Mouse (Mus musculus) adrenal gland, adult 2 months (tissue): ENCODE data around the gene Kctd6. TPM values are rescaled to one million over a fixed set of nuclear protein-coding genes. Genes with fewer than 3 reads are reported as not detected.

ENCODE experiments used
- DNase-seq: peaks from one replicate; pipeline ENCODE4 v3.0.0; 2021
- polyA plus RNA-seq: library from polyadenylated mRNA; depleted of rRNA; stranded (reverse); fragments of >200 nt; gene quantifications from 2 replicates; pipeline ENCODE4 v1.2.3, GENCODE M21; 2012; rRNA removed
- total RNA-seq, 2 experiments: library from RNA; stranded (reverse); gene quantifications; 2 replicates each; pipeline ENCODE4 v1.2.3; 2021

Kctd6 gene
- total and polyA plus RNA-seq, 3 experiments, result 4.0 to 16.3 (median 14.3) TPM

DNA sequence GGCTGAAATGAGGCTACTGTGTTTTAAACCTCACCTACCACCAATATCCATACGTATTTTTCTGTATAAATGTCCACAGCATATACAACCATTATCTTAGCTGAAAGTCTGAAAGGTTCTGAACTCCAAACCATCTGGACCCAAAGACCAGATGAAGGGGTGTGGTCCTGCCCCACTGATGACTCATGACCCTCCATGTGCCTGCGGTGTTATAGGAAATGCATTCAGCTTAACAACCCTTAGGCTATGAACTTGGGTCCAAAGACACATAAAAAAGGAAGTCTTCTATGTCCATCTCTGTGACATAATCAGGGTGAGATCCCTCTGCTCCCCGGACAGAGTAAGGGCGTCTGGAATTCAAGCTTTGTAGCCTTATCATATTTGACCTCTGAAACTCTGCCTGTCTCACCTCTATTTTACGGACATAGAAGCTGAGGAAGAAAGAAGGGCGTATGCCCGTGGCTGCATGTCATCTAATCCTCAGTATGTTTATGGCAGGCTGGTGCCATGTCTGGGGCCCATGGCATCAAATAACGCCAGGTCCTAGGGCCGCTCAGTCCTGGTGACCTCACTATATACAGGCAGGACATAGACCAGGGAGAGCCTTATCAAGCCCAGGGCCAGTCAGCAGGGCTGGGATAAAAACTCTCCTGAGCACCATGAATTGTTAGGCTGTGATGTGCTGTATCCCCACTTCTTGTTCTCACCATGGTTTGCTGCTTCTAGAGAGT lies 36.4 kb downstream of the Kctd6 start:
- no peak for DNase-seq

DNA sequence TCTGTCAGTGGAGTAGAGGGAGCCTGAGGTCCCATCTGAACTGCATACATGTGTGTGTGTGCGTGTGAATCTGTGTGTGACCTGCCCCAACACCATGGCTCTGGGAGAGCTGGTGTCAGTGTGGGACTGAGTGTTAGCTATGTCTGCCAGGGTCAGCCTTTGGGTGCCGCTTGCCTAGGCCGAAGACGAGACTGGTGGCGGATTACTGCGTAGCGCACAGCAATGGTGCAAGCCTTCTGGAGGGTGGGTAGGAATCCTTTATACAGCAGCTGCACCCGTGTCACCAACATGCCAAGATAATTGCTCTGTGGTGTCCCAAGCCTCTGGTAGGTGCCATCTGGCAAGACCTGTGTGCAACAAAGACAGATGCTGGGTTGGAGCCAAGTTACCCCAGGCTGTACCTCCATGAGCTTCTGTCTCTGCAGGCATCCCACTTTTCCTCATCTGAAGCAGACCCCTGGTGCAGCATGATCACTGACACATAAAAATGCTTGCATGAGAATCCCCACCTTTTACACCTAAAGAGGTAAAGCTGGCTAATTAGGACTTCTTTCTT lies 37.5 kb downstream of the Kctd6 start:
- DNase-seq, result no peak

DNA sequence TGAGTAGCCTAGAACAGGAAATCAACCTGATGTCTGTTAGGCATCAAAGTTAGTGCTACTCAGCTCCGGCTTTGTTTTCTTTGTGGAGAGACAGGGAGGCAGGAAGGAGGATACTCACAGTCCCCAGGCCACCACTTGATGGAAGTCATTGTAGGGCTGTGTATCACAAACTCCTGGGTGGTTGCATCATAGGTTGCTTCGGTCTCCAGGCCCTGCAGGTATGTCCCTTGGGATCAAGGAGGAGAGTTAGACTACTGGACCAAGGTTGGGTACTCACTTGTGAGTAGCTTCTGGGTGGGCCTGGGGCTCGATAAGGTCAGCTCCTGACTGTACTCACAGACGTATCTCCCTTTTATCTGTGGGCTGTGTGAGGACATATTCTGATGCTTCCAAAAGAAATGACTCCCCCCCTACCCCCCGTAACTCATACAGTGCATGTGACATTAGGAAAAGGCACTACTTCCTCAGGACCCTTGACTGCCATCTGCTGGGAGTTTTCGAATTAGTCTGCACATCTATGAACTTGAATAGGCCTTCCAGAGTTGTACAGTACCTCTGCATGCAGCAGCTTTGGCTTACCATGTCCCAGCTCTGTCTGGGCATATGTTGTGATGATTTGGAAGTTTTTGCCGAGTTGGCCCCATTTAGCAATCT lies 41.3 kb downstream of the Kctd6 start:
- DNase-seq, result peak; percentile 56

DNA sequence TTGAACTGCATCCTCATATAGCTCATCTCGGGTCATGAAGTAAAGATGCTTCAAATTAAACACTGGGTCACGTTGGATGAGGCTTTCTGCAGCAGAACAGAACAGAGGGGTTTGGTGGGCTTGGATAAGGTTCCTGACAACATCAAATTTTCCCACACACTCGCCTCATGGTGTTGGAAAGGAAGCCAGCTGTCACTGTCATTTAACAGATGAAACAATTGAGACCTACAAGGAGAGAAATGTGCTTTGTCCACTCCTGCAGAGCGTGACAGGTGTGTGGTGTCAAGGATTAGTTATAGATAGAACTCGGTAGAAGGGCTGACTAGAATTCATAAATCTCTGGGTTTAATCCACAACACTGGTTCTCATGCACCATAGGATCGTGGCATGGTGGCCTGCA lies 42.1 kb downstream of the Kctd6 start:
- no peak for DNase-seq

DNA sequence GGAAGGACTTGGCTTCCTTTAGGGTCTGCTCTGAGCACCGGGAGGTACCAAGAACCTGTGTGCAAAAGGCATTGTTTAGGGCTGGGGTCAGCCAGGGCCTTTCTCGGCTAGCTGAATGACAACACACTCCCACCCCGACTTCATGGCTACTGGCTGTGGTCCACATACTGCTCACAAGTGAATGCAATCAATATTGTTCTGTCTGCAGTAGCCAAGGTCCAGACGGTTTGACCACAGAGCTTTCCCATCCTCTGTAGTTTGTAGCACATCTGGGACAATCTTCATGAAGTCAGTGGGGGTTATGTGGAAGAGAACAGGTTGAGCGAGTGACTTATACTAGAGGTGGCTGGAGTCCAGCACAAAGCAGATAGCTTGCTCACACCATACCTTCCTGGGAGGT lies 42.9 kb downstream of the Kctd6 start:
- no peak for DNase-seq

DNA sequence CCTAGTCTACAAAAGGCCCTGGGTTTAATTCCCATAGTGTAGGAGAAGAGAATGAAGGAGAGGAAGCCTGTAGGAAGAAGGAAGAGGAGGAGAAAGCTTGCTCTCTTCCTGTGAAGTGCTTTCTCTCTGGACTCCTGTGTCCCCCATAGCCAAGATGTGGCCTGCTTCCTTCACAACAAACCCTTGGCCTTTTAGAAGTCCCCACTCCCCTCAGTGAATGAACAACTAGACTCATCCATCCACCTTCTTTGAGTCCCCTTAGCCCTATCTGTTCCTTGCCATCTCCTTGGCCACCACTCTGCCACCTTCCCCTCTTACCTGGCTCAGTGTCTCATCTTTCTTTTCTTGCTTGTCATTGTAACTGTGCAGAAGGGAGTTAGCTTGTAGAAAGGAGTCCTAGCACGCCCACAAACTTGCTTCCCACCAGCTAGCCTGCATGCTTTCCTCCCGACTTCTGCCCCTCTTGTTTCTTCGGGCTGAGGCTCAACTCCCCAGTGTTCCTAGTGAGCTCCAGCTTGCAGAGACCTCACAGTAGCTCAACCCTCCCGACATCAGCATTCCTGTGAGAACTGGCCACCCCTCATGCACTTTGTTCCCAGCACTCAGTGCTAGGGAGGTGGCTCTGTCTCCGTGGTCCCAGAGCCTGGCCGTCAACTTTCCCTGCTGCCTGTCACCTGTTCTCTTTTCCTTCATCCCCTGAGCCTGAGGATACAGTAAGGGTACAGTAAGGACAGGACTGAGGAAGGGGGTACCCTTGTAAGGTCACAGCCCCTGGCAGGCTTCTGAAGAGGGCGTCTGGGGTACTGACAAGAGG lies 43.8 kb downstream of the Kctd6 start:
- no peak for DNase-seq

DNA sequence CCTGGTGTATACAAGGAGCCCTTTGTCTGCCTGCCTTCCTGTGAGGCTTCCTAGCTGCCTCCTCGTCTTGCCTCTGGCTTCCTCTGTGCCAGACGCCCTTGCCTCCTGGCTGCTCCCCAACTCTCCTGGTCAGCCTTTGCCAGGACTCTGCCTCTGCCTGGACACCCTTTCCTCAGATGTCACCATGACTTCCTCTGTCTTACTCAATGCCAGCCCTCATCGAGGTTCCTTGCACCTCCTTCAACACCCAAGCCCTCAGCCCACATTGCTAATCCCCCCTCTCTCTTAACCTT lies 44.3 kb downstream of the Kctd6 start:
- DNase-seq, result peak; percentile 38

DNA sequence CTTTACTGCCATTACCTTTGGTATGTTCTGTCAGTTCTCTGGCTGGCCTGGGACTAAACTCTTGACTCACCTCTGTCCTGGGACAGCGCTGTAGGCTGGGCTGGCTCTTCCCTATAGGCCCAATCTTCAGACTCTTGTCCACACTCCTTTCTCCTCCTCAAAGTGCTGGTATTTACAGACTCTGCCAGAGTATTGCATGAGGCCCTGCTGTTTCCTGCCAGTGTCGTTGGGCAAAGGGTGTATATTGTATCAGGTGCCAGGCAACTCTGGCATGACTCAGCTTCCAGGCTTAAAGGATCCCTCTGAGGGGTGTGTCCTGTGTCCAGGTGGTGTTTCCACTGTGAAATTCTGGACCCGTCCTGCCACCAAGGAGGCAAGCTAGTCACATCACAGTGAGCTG lies 44.8 kb downstream of the Kctd6 start:
- peak; percentile 20 for DNase-seq

DNA sequence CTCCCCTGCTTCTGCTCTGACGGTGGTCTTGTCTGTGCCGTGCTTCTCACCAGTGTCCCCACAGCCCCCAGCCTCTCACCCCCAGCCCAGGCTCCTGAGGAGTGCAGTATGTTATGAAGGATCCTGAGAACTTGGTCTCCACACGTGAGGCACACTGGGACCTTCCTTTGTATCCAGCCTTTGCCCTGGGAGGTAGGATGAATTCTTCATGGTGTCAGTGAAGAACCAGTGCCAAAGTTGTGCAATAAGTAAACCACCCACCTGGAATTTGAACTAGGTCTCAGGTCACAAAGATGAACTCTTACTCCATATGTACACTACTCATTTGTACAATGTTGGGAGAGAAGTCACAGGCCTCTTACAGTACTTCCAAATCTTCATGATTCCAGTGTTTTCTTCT lies 45.2 kb downstream of the Kctd6 start, which contains the start of gene Acox2:
TSS of gene Acox2 (minus strand) at position 188 of the 400 bp plus-strand sequence.
- no peak for DNase-seq

DNA sequence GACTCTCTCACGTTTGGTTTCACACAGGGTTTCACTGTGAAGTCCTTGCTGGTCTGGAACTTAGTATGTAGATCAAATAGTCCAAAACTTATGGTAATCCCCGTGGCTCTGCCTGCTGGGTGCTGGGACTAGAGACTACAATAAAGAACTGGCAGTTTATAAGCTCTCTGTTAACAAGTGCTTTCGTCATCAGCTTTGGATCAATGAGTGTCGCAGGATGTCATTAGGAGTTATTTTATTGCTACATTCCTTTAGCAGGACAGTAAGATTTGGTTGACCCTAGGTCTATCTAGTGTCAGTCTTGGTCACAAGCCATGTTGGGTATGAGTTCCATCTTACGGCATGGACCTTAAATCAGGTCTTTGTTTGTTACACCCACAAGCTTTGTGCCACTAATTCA lies 46.3 kb downstream of the Kctd6 start:
- no peak for DNase-seq

DNA sequence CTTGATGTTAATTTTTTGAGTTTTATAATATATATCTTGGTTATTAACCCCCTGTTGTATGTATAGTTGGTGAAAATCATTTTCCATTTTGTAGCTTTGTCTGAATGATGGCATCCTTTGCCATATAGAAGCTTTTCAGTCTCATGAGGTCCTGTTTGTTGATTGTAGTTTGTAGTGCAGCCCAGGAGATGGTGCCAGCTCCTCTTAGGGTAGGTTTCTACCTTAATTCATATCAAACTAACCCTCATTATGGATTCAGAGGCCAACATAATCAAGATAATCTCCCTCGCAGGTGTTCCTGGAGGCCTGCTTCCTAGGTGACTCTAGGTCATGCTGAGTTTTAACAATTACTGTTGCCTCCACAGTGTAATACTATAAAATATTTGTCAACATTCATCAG lies 48.3 kb downstream of the Kctd6 start:
- DNase-seq, result no peak

DNA sequence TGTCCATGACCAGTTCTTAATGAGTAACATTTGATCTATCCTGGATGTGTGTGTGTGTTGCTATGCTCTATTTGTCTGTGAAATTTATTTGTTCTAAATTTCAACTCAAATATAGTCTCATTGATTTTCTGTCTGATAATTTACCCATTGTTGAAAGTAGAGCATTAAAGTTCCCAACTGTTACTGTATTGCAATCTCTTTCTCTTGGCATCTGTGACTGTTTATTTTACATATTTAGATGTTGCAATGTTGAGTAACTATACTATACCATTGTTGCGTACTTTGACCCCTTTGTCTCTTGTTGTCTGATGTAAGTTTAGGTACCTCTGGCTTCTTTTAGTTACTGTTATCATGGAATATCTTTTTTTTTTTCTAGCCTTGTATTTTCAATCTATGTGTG lies 50.4 kb downstream of the Kctd6 start:
- DNase-seq, result no peak

DNA sequence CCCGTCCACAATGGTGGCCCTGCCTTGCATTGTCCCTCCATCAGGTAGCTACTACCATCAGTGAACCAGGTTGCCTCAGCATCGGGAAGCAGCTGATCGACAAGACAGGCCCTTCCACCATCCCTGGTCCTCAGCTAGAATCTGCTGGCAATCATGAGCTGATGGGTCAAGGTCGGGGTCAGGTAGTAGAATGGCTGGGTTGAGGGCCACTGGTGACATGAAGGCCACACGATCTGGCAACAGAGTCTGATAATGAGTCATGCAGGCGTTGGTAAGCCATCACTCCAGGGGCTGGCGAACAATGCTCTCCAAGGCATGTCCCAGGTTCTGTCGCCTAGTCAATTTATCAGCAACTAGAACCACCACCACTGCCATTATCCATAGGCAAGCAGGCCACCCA lies 57.3 kb downstream of the Kctd6 start:
- peak; percentile 66 for DNase-seq

Other genes starting within 250 kb of the Kctd6 start
- gene Dnase1l3, start 219.6 kb upstream of the Kctd6 start, total RNA-seq, result 1 to 10 TPM in 1 of 2 experiments, under 1 TPM in 1; 0.24 to 1.5 TPM
- 0.32 and 0.63 TPM in 2 replicates for gene Dnase1l3, start 219.6 kb upstream of the Kctd6 start, polyA plus RNA-seq
- gene Abhd6, start 211.2 kb upstream of the Kctd6 start, total RNA-seq, result 100 to 1,000 TPM in 1 of 2 experiments, 10 to 100 TPM in 1; 78.0 to 123 TPM
- gene Abhd6, start 211.2 kb upstream of the Kctd6 start, polyA plus RNA-seq, result 60.1 and 103 TPM in 2 replicates
- 10 to 100 TPM; 38.8 to 39.0 TPM for gene Rpp14, start 133.8 kb upstream of the Kctd6 start, total RNA-seq
- gene Rpp14, start 133.8 kb upstream of the Kctd6 start, polyA plus RNA-seq, result 4.3 and 6.4 TPM in 2 replicates
- gene Pxk, start 115.9 kb upstream of the Kctd6 start, total RNA-seq, result 10 to 100 TPM; 57.1 to 96.0 TPM
- gene Pxk, start 115.9 kb upstream of the Kctd6 start, polyA plus RNA-seq, result 29.4 and 34.6 TPM in 2 replicates
- gene Pdhb, start 41.1 kb upstream of the Kctd6 start, total RNA-seq, result 100 to 1,000 TPM; 325 to 340 TPM
- gene Pdhb, start 41.1 kb upstream of the Kctd6 start, polyA plus RNA-seq, result 44.5 and 51.2 TPM in 2 replicates
- under 1 TPM in 1 of 2 experiments, not detected in 1; 0.78 TPM for gene Acox2, start 45.2 kb downstream of the Kctd6 start, total RNA-seq
- gene Acox2, start 45.2 kb downstream of the Kctd6 start, polyA plus RNA-seq, result 0.46 and 1.9 TPM in 2 replicates
- 1 to 10 TPM; 4.3 to 5.2 TPM for gene Fam107a, start 103.9 kb downstream of the Kctd6 start, total RNA-seq
- 1.1 and 1.2 TPM in 2 replicates for gene Fam107a, start 103.9 kb downstream of the Kctd6 start, polyA plus RNA-seq
- gene Oit1, start 164.6 kb downstream of the Kctd6 start, total RNA-seq, result not detected
- gene Oit1, start 164.6 kb downstream of the Kctd6 start, polyA plus RNA-seq, result 0.08 TPM in 1 of 2 replicates, not detected in the other